Mouse (Mus musculus): ENCODE measurements around the gene Chmp2a. TPM values are rescaled to one million over a fixed set of nuclear protein-coding genes. Genes with fewer than 3 reads are reported as not detected.

Gene Chmp2a
- polyA plus RNA-seq, 1 experiment, result 41.1 TPM

DNA sequence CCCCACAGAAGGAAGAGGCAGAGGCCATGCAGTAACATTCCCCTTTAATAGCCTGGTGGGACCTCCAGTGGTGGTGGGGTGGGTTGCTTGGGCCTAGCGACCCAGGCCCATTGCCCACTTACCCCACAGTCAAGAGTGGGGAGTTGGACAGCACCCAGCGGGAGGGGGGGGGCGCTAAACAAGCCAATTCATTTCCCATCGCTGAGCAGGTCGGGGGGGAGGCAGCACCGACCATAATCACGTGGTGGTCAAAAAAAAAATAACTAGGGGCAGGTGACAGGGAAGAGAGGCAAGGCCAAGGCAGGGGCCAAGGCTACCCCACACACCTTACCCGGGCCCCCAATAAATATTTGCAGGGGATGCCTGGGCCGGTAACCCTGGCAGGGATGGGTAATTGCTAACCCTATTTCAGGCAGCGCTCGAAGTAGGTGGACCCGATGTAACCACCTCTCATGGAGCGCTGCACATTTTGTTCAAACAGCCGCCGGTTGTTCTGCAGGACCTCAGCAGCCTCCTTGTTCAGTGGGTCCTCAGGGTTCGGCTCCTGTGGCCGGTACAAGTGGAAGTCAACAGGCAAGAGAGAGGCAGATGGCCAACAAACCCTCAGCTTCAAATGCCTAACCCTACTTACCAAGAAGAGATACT, 726 bp upstream of the Chmp2a start:
- H3K27ac ChIP-seq (ENCODE audit: insufficient read depth, low read length), result peak overlapping the region; percentile 2; the same call in 1 of the 2 replicates
- TF ChIP-seq CTCF (IDR thresholded peaks at IDR 0.05; ENCODE audit: extremely low read depth, insufficient read depth, insufficient read length, insufficient replicate concordance), result no peak
- no peak for TF ChIP-seq POLR2A (IDR thresholded peaks at IDR 0.05; ENCODE audit: low read depth, low read length)
- no peak overlapping the region for H3K4me3 ChIP-seq (ENCODE audit: extremely low read depth, insufficient read depth, insufficient read length)
- WGBS, result 83% methylated on average over 17 of the region's 17 CpGs
- DNase-seq (ENCODE audit: low read depth in 1 of 2, low spot score in 2 of 2), result peak in 1 of 2 experiments; percentile 17
- no peaks in the 10 kb centered on the region for H3K27me3 ChIP-seq (ENCODE audit: control insufficient read depth, insufficient read depth, low read length)
- peaks cover 22% of the 10 kb centered on the region for H3K36me3 ChIP-seq (ENCODE audit: control insufficient read depth, insufficient read depth, low read length)
- H3K4me1 ChIP-seq (ENCODE audit: control insufficient read depth, insufficient read depth, insufficient read length), result peaks cover 14% of the 10 kb centered on the region; the same call in 1 of the 2 replicates

DNA sequence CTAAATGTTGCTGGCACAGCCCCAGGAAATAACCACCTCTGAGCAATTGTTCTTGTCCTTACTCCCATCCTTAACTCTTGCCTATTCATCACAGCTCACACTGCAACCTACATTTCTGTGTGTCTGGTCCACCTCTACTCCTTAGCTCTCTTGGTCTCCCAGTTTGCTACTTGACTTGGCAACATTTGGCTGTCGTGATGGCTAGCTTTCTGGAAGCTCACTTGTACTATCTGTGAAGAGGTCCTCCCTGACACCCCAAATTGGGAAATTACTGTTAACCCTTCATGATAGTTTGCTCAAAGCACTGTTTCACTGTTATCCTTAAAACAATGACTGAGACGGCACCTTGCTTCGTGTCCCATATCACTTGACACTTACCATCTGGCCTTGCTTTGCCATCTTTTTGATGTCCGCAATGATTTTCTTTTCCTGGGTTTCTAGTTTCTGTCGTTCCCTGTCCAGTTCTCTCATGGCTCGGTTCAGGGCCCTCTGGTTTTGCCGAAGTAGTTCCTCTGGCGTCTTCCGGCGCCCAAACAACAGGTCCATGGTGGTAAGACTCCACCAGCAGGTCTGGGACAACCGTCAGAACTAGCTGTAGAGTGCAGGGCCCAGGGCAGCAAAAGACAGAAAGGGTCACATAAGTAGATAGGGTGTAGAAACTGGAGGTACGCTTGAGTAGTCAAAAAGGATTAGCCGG, 1.0 kb downstream of the Chmp2a start:
- no peaks in the 10 kb centered on the region for H3K27me3 ChIP-seq (ENCODE audit: control insufficient read depth, insufficient read depth, low read length)
- TF ChIP-seq POLR2A (IDR thresholded peaks at IDR 0.05; ENCODE audit: low read depth, low read length) (no peak), CTCF (IDR thresholded peaks at IDR 0.05; ENCODE audit: extremely low read depth, insufficient read depth, insufficient read length, insufficient replicate concordance) (no peak)
- H3K4me1 ChIP-seq (ENCODE audit: control insufficient read depth, insufficient read depth, insufficient read length), result peaks cover 10% of the 10 kb centered on the region; the same call in 1 of the 2 replicates
- peaks cover 36% of the 10 kb centered on the region for H3K36me3 ChIP-seq (ENCODE audit: control insufficient read depth, insufficient read depth, low read length)
- DNase-seq (ENCODE audit: low read depth in 1 of 2, low spot score in 2 of 2), result no peak
- H3K27ac ChIP-seq (ENCODE audit: insufficient read depth, low read length), result peak overlapping the region; percentile 91
- peak overlapping the region; percentile 84 for H3K4me3 ChIP-seq (ENCODE audit: extremely low read depth, insufficient read depth, insufficient read length)
- WGBS, result 44% methylated on average over 13 of the region's 13 CpGs

DNA sequence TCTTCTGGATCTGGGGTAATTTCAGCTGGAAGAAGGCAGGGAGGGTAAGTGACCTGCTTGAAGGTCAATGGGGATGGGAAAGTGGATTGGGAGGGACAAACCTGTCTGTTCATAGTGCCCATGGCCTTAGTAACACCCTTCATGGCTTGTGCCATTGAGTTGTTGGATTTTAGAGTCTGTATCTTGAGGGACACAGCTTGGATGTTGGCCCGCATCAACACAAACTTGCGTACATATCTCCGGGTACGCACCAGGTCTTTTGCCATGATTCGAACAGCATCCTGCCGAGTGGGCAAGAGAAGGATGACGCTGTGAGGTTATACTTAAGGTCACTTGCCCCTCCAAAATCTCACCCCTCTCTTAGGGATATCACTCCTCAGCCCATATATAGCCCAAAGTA, 2.1 kb downstream of the Chmp2a start:
- no peak for DNase-seq (ENCODE audit: low read depth in 1 of 2, low spot score in 2 of 2)
- WGBS, result 94% methylated on average over 7 of the region's 7 CpGs
- H3K4me1 ChIP-seq (ENCODE audit: control insufficient read depth, insufficient read depth, insufficient read length), result peaks cover 10% of the 10 kb centered on the region; the same call in 1 of the 2 replicates

DNA sequence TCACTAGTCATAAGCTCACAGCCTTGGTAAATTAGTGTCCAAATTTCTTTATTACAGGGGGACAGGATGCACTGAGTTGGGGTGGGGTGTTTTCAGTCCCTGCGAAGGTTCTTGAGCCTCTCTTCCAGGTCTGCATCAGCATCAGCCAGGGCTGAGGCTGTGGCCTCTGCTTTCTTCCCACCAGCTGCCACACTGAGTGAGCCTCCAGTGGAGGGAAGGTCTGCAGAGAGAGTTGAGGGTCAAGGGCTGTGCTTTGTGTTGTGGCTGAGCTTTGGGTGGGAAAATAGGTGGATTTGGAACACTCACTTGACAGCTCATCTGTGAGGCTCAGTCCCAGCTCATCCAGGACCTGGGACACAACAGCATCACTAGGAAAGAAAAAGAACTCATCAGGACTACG, 2.6 kb downstream of the Chmp2a start:
- H3K27ac ChIP-seq (ENCODE audit: insufficient read depth, low read length), result no peak overlapping the region
- 88% methylated on average over 2 of the region's 2 CpGs for WGBS
- H3K27me3 ChIP-seq (ENCODE audit: control insufficient read depth, insufficient read depth, low read length), result no peaks in the 10 kb centered on the region
- TF ChIP-seq CTCF (IDR thresholded peaks at IDR 0.05; ENCODE audit: extremely low read depth, insufficient read depth, insufficient read length, insufficient replicate concordance) (no peak), POLR2A (IDR thresholded peaks at IDR 0.05; ENCODE audit: low read depth, low read length) (no peak)
- no peak overlapping the region for H3K4me3 ChIP-seq (ENCODE audit: extremely low read depth, insufficient read depth, insufficient read length)
- no peak for DNase-seq (ENCODE audit: low read depth in 1 of 2, low spot score in 2 of 2)
- peaks cover 47% of the 10 kb centered on the region for H3K36me3 ChIP-seq (ENCODE audit: control insufficient read depth, insufficient read depth, low read length)
- H3K4me1 ChIP-seq (ENCODE audit: control insufficient read depth, insufficient read depth, insufficient read length), result peaks cover 8% of the 10 kb centered on the region; the same call in 1 of the 2 replicates

More for the DNA sequence above, 2.1 kb downstream of the Chmp2a start:
- no peak overlapping the region for H3K27ac ChIP-seq (ENCODE audit: insufficient read depth, low read length)
- no peaks in the 10 kb centered on the region for H3K27me3 ChIP-seq (ENCODE audit: control insufficient read depth, insufficient read depth, low read length)
- TF ChIP-seq POLR2A (IDR thresholded peaks at IDR 0.05; ENCODE audit: low read depth, low read length) (no peak), CTCF (IDR thresholded peaks at IDR 0.05; ENCODE audit: extremely low read depth, insufficient read depth, insufficient read length, insufficient replicate concordance) (no peak)
- H3K36me3 ChIP-seq (ENCODE audit: control insufficient read depth, insufficient read depth, low read length), result peaks cover 46% of the 10 kb centered on the region
- no peak overlapping the region for H3K4me3 ChIP-seq (ENCODE audit: extremely low read depth, insufficient read depth, insufficient read length)

DNA sequence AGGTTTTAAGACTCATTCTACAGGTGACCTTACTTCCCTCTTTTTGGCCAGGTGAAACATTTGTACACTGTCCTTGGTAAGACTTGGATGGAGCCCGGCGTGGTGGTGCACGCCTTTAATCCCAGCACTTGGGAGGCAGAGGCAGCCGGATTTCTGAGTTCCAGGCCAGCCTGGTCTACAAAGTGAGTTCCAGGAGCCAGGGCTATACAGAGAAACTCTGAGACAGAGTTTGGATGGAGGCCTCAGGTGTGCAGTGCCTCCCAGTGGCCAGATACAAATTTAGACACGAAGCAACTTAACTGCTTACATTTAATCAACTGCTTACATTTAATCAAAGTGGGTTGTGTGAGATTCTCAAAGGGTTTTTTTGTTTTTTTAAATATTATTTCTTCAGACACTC, 3.5 kb downstream of the Chmp2a start:
- no peak for DNase-seq (ENCODE audit: low read depth in 1 of 2, low spot score in 2 of 2)
- 78% methylated on average over 5 of the region's 5 CpGs for WGBS
- H3K4me1 ChIP-seq (ENCODE audit: control insufficient read depth, insufficient read depth, insufficient read length), result peaks cover 5% of the 10 kb centered on the region; the same call in 1 of the 2 replicates
- H3K4me3 ChIP-seq (ENCODE audit: extremely low read depth, insufficient read depth, insufficient read length), result no peak overlapping the region
- TF ChIP-seq POLR2A (IDR thresholded peaks at IDR 0.05; ENCODE audit: low read depth, low read length) (no peak), CTCF (IDR thresholded peaks at IDR 0.05; ENCODE audit: extremely low read depth, insufficient read depth, insufficient read length, insufficient replicate concordance) (no peak)
- H3K36me3 ChIP-seq (ENCODE audit: control insufficient read depth, insufficient read depth, low read length), result peaks cover 50% of the 10 kb centered on the region
- H3K27ac ChIP-seq (ENCODE audit: insufficient read depth, low read length), result no peak overlapping the region
- H3K27me3 ChIP-seq (ENCODE audit: control insufficient read depth, insufficient read depth, low read length), result no peaks in the 10 kb centered on the region

DNA sequence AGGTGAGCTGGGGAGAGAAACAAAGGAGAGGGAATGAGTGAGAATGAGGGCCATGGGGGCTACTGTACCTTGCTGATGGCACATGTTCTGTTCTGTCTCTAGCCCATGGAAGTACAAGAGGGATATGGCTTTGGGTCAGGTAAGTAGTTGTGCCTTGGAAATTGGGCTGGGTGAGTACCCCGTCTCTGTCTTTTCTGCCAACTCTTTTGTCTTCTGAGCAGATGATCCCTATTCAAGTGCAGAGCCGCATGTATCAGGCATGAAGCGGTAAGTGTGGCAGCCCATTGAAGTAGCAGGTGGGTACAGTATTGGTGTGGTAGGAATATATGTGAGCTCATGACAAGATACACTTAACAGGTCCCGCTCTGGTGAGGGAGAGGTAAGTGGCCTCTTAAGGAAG, 5.6 kb downstream of the Chmp2a start:
- Histone ChIP-seq H3K36me3 (ENCODE audit: control insufficient read depth, insufficient read depth, low read length) (peaks cover 42% of the 10 kb centered on the region), H3K4me3 (ENCODE audit: extremely low read depth, insufficient read depth, insufficient read length) (no peak overlapping the region), H3K27ac (ENCODE audit: insufficient read depth, low read length) (no peak overlapping the region), H3K4me1 (ENCODE audit: control insufficient read depth, insufficient read depth, insufficient read length) (peaks cover 8% of the 10 kb centered on the region; the same call in 1 of the 2 replicates), H3K27me3 (ENCODE audit: control insufficient read depth, insufficient read depth, low read length) (no peaks in the 10 kb centered on the region)
- no peak for DNase-seq (ENCODE audit: low read depth in 1 of 2, low spot score in 2 of 2)
- WGBS, result 96% methylated on average over 4 of the region's 4 CpGs
- TF ChIP-seq CTCF (IDR thresholded peaks at IDR 0.05; ENCODE audit: extremely low read depth, insufficient read depth, insufficient read length, insufficient replicate concordance), result no peak
- no peak for TF ChIP-seq POLR2A (IDR thresholded peaks at IDR 0.05; ENCODE audit: low read depth, low read length)

All from spleen, adult 2 months (tissue).